Mouse (Mus musculus) testis, adult 2 months (tissue): ENCODE measurements around the gene Fam198a. TPM values are rescaled to one million over a fixed set of nuclear protein-coding genes. Genes with fewer than 3 reads are reported as not detected.

Source experiments
- H3K27ac ChIP-seq: fragments of 200-500 bp; 2 replicates; pipeline ENCODE4 v1.5.1; 2012; ENCODE audit warnings: low read depth, low read length; ENCODE audit not compliant: control insufficient read depth, insufficient read depth
- H3K27me3 ChIP-seq: fragments of 200-500 bp; 2 replicates; pipeline ENCODE4 v1.6.1; 2012; ENCODE audit warnings: mild to moderate bottlenecking, low read length, moderate library complexity; ENCODE audit not compliant: control insufficient read depth, insufficient read depth
- H3K36me3 ChIP-seq: fragments of 200-500 bp; 2 replicates; pipeline ENCODE4 v1.6.1; 2012; ENCODE audit warnings: mild to moderate bottlenecking, low read length; ENCODE audit not compliant: control insufficient read depth, insufficient read depth
- H3K4me1 ChIP-seq: fragments of 200-500 bp; 2 replicates; pipeline ENCODE4 v1.6.1; 2012; ENCODE audit warnings: low read length; ENCODE audit not compliant: control insufficient read depth, insufficient read depth
- H3K4me3 ChIP-seq: fragments of 200-500 bp; 2 replicates; pipeline ENCODE4 v1.5.1; 2012; ENCODE audit warnings: low read depth, mild to moderate bottlenecking, low read length, moderate library complexity, mixed read lengths; ENCODE audit not compliant: control insufficient read depth
- CTCF ChIP-seq: fragments of 200-500 bp; IDR thresholded peaks from 2 replicates; pipeline ENCODE4 v1.5.1; 2012; ENCODE audit warnings: low read depth, mild to moderate bottlenecking, inconsistent platforms, low read length, moderate library complexity; ENCODE audit not compliant: control insufficient read depth, insufficient read depth, insufficient replicate concordance
- POLR2A ChIP-seq: fragments of 200-500 bp; IDR thresholded peaks from 2 replicates; pipeline ENCODE4 v1.6.1; 2012; ENCODE audit warnings: low read depth, mild to moderate bottlenecking, inconsistent platforms, low read length, moderate library complexity; ENCODE audit not compliant: control insufficient read depth
- polyA plus RNA-seq: library from polyadenylated mRNA; depleted of rRNA; stranded (reverse); fragments of >200 nt; gene quantifications from 2 replicates; pipeline ENCODE4 v1.2.3, GENCODE M21; 2012

Gene Fam198a
- polyA plus RNA-seq, 1 experiment = 0.54 TPM

DNA sequence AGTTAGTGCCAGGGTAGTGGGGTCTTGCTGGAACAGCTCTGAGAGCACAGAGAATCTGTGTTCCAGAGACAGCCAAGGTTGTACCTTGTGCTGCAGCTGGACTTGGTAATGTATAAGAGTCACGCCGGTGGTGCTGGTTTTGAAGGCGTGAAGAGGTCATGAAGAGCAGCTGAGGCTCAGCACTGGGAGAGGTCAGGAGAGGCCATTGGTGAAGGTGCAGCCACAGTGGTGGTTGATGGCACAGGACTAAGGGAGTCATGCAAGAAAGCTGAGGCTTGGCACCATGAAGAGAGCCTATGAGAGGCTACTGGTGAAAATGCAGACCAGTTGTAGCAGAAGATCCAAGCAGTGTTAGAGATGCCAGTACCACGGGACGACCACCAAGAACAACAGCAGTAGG, 70.8 kb downstream of the Fam198a start:
- no peaks in the 10 kb centered on the region; the same call in 1 of the 2 replicates for H3K4me1 ChIP-seq
- no peak overlapping the region for H3K4me3 ChIP-seq
- no peaks in the 10 kb centered on the region for H3K27me3 ChIP-seq
- no peaks in the 10 kb centered on the region for H3K36me3 ChIP-seq
- H3K27ac ChIP-seq = no peak overlapping the region
- TF ChIP-seq CTCF (no peak), POLR2A (no peak)

DNA sequence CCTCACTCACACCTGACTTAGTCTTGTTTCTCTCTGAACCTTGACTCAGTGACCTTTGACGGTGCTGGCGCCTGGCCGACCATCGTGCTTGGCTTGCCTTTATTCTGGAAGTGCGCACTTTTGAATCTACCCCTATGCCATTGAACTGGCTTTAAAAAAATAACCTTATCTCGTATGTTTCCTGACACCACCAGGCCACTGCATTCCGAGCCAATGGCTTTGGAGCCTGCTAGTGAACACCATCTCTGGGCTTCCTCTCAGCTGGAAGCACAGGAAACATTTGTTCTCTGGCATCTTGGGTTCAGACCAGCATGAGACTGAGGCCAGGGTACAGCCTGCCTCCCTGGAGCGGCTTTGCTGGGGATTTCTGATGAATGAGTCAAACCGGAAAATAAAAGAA, 72.0 kb downstream of the Fam198a start:
- Histone ChIP-seq H3K4me1 (peaks cover 2% of the 10 kb centered on the region), H3K27me3 (no peaks in the 10 kb centered on the region), H3K36me3 (no peaks in the 10 kb centered on the region), H3K27ac (no peak overlapping the region), H3K4me3 (no peak overlapping the region)
- TF ChIP-seq POLR2A (no peak), CTCF (no peak)

DNA sequence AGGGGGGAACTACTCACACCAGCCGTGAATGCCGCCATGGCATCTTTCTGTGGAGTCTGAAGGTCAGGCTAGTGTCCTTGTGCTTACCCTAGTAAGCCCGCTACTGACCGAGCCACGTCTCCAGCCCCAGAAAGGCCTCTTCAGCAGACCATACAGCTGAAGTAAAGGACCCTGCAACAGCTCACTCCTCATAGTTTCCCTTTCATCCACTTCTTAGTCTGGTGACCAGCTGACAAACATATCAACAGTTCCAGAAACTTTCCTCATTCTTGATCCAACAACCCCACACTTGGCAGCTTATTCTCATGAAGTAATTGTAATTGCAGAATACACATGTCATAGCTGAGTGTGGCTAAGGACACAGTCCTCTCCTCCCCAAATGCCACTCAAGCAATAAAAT, 73.1 kb downstream of the Fam198a start:
- Histone ChIP-seq H3K4me1 (peaks cover 2% of the 10 kb centered on the region), H3K27ac (no peak overlapping the region), H3K27me3 (no peaks in the 10 kb centered on the region), H3K4me3 (no peak overlapping the region), H3K36me3 (no peaks in the 10 kb centered on the region)
- TF ChIP-seq CTCF (no peak), POLR2A (no peak)

DNA sequence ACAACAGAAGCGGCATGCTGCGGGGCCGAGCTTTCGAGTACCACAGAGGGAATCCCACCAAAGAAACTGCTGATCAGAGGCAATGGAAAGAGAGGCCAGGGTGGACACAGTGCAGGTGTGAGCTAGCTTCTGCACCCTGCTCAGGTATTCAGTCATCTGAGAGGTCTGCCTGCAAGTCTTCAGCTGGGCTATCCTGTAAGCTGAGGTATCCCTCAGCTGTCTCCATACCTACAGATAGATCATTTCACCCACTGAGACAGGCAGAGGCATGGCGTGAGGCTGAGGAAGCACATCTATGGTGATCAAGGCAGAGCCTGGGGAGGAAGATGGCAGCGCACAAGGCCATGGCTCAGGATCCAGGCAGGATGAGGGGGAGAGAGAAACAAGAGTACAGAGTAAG, 73.6 kb downstream of the Fam198a start:
- Histone ChIP-seq H3K36me3 (no peaks in the 10 kb centered on the region), H3K27ac (no peak overlapping the region), H3K27me3 (no peaks in the 10 kb centered on the region), H3K4me3 (no peak overlapping the region), H3K4me1 (peaks cover 2% of the 10 kb centered on the region)
- no peak for TF ChIP-seq CTCF
- TF ChIP-seq POLR2A = no peak

DNA sequence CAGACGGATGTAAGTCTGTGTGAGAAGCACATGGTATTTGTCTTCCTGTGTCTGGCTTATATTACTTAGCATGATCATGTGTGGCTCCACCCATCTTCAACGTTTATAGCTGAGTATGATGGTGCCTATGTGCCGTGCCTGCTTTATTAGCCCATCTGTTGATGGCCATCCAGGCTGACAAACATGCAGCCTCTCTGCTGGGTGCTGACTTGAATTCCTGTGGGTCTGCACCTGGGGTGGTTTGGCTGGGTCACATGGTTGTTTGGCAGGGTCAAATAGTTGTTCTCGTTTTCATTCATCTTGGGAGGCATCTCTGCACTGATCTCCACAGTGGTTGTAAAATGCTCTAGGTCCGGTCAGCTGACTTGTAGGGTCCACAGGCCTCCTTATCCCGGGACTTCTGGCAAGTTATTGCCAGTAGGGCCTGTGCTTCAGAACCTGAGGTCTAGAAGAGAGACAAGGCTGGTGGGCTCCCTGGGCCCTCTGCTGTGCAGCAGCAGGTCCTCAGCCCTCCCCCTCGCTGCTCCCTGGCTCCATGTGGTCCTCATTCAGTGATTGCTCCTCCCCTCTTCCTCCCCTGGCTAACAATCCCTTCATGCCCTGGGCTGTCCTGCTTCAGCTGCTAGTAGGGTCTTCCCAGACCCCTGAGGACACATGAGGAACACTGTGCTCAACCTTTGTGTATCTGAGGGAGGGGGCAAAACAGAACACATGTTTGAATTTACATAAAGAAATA, 75.2 kb downstream of the Fam198a start:
- Histone ChIP-seq H3K27me3 (no peaks in the 10 kb centered on the region), H3K4me3 (no peak overlapping the region), H3K27ac (no peak overlapping the region), H3K36me3 (no peaks in the 10 kb centered on the region), H3K4me1 (peaks cover 2% of the 10 kb centered on the region)
- TF ChIP-seq POLR2A = no peak
- no peak for TF ChIP-seq CTCF

DNA sequence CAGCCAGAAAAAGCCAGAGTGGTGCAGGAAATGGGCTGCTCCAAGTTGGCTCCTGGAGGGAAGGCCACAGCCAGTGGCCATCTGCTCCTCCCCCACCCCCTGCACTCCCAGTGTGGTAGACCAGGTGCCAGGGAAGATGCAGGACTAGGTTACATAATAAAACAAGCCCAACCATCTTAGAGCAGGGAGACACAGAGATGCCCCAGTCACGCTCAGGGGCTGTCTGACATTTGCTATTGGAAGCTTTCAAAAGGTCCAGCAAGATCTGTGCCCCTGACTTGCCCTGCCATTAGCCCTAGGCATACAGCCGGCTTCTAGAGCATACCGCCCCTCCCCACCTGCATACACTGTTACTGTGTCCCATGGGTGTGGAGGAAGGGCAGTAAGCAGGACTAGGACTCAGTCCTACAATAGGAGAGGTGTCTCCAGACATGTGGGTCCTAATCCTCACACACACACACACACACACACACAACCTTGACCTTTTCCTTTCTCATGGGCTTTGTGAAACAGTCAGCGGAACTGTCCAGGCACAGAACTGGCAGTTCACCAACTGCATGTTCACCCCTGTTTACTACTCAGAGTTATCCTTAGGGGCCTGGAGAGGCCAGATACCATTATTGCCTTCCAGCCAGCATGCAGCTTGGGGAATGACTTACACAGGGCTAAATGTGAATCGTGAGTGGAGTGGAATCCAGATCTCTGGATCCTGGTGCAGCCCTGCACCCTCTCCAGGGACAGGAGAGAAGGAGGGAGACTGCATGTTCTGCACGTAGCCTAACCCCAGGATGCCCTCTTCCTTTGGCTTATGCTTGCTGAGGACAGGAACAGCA, 76.5 kb downstream of the Fam198a start:
- H3K4me1 ChIP-seq = peaks cover 2% of the 10 kb centered on the region
- TF ChIP-seq CTCF (no peak), POLR2A (no peak)
- H3K27ac ChIP-seq = peak overlapping the region; percentile 7; the same call in 1 of the 2 replicates
- H3K36me3 ChIP-seq = no peaks in the 10 kb centered on the region
- no peaks in the 10 kb centered on the region for H3K27me3 ChIP-seq
- H3K4me3 ChIP-seq = no peak overlapping the region
